Mouse (Mus musculus): ENCODE data around the gene Tepsin.

Tepsin gene

DNA sequence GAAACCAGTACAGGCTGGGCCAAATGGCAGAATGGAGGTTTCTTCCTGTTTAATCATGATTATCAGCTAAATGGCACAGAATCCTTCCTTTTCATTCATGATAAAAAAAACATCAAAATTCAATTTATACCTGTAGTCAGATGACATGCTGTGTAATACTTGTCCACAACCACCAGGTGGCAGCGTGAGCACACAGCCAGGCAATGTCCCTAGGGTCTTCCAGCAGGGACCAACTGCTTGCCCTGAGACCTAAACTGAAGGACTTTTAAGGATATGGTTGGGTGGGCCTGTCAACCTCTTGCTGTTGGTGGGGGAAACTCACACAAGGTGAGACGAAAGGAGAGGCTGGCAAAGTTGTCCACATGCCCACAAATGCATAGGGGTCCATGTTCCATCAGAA lies 12.5 kb upstream of the Tepsin start:
- no peak for DNase-seq (ENCODE audit: low spot score)

GRCm38 (mm10) chr11:120110554-120110953 lies 12.0 kb upstream of the Tepsin start:
- DNase-seq (ENCODE audit: low spot score), result no peak

DNA sequence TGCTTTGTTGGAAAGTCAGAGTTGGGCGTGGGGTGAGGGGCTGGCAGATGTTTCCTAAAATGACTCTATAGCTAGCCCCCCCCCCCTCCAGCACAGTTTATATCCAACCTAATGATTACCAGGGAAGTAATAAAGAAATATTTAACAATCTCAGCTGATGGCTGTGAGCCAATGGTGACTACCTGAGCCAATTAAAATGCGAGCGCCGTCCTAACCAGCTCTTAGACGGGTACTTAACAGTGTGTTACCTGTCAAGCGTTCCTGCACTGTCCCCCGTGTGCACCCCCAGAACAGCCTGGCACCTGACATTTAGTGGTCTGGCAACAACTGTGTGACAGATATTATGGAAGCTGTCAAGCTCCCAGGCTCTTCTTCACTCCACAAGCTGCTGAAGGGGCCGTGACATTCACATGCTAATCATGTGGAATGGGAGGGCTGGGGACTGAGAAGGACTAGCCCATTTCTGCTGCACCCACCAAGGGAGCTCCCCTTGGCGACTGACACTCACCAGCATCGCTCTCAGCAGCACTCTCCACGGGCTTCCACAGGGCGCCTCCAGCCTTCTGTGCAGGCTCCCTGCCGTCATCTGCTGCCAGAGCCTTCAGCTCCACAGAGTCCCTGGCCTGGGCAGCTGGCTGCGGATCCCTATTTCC lies 11.2 kb upstream of the Tepsin start:
- no peak for DNase-seq (ENCODE audit: low spot score)

DNA sequence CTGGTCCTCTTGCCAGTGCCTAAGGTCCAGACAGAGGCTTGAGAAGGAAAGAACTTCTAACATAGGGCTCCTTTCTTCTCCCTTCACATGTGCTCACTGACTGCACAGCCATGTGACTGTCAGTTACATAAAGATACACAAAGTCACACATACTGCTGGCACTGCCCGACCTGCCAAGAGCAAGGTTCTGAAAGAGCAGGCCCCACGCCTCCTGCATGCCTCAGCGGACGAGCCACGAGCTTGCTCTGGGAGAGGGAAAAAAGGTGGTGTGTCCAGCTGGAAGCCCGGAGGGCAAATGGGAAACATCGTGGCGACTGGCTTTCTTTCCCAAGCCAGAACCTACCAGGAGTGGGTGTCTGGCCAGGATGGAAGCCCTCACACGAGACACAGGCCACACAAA lies 9.3 kb upstream of the Tepsin start:
- DNase-seq (ENCODE audit: low spot score), result no peak

DNA sequence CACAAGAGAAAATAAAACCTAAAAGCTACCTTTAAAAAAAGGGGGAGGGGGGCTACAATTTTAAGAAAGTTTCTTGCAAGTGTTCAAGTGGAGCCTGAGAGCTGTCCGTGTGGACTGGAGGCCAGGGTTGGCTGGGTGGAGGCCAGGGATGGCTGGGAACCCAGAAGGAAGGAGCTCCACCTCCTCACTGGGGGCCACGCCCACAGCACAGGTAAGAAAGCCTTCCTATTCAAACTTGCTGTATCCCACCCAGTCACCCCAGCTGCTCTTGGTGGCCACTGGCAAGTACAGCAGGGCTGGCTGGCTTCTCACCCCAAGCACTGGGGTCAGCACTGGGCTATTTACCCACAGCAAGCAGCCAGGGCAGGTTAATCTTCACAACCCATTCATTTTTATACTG lies 8.5 kb upstream of the Tepsin start:
- DNase-seq (ENCODE audit: low spot score), result no peak

GRCm38 (mm10) chr11:120103431-120103997 lies 5.0 kb upstream of the Tepsin start:
- DNase-seq (ENCODE audit: low spot score), result no peak

DNA sequence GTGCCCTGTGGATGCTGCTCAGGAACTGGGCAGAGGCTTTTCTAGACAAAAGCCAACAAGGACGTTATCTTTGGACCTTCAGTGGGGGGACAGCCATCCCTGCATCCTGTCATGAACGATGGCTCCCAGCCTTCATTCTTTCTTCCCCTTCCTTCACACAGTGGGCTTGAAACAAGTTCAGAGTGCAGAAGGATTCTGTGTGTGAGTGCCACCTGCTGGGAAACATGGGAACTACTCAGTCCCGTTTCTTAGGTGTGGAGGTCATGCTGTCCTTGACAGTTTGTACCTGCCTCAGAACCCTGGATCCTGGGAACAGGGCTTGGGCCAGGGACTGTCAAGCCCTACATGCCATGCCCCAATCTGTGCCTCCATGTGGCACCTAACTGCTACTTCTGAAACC lies 2.5 kb upstream of the Tepsin start:
- DNase-seq (ENCODE audit: low spot score), result peak; percentile 48

GRCm38 (mm10) chr11:120092817-120093591 lies 5.5 kb downstream of the Tepsin start:
- no peak for DNase-seq (ENCODE audit: low spot score)

DNA sequence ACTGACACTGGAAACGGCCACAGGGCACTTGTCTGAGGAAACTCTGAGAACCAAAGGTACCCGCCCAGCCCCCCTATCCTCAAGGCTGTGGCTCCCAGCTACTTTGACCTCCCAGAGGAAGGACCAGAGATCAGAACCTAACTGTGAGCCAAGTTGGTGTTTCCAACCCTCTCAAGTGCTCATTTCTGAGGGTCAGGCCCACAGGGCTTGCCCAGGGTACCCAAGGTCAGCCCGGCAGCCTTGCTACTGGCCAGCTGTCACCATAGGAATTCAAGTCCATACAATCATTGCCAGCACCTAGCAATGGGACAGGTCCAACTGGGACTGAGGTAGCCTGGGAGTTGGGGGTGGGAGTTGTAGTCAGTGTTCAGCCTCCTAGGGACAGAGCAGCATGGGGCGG lies 7.9 kb downstream of the Tepsin start:
- no peak for DNase-seq (ENCODE audit: low spot score)

DNA sequence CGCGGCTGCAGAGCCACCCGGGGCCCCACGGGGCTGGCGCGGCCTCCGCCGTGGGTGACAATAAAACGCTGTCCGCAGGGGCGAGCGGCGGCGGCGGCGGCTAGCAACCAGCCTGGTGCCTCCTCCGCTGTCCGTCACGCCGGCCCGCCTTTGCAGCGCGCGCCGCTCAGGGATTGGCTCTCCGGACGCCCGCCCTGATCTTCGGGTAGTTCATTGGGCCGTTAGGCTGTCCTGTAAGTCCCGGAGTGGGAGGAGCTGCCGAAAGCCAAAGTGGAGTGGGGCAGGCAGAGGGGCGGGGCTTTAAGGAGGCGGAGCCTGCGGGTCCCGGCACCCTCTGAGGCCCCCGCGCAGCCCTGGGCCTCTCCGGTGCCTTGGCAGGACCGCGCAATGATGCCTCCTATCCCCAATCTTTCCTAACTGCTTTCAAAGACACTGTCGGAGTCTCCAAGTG lies 11.8 kb downstream of the Tepsin start, which contains the start of gene Cep131:
Gene Cep131 (minus strand): TSS at position 126 of the 451 bp plus-strand sequence.
- peak; percentile 97 for DNase-seq (ENCODE audit: low spot score)

- DNase-seq (ENCODE audit: low spot score), result no peak
Observed at GRCm38 (mm10) chr11:120085891-120086627, 12.5 kb downstream of the Tepsin start.

DNA sequence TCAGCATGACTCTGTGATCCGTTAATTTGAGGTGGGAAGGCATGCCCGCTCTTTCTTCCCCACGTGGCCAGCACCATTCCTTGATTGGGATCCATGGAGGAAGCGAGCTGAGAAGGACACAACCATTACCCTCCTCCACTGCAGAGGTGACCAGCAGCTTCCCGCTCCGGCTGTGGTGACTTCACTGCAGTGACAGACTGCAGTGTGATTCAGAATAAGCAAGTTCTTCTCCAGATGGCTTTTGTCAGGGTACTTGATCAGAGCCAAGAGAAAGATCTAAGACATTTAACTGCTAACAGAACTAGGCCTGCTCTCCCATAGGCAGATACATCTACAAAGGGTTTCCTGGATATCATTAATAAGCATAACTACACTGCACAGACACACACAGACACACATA lies 18.2 kb downstream of the Tepsin start:
- DNase-seq (ENCODE audit: low spot score), result no peak

- DNase-seq (ENCODE audit: low spot score), result no peak
Observed at GRCm38 (mm10) chr11:120076191-120076590, 22.3 kb downstream of the Tepsin start.

- no peak for DNase-seq (ENCODE audit: low spot score)
Observed at GRCm38 (mm10) chr11:120072986-120073647, 25.4 kb downstream of the Tepsin start.

- DNase-seq (ENCODE audit: low spot score), result no peak
Observed at GRCm38 (mm10) chr11:120071731-120072320, 26.7 kb downstream of the Tepsin start.

DNA sequence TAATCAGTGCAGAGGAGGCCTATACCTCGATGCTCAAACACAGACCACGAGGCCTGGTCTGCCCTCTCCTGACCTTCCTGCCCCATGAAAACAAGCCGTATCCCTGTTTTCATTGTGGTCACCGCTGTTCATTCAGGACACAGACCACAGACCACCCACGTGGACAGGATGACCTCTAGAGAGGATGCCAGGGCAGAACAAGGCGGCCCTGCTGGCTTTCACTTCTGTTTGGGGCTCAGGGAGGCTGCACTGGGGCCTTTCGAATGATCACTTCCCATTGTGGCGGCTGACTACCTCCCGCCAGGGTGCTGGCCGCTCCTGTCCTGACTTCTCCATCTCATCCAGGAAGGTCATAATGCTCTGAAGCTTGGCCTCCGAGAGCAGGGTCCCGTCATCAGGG lies 27.5 kb downstream of the Tepsin start:
- no peak for DNase-seq (ENCODE audit: low spot score)

DNA sequence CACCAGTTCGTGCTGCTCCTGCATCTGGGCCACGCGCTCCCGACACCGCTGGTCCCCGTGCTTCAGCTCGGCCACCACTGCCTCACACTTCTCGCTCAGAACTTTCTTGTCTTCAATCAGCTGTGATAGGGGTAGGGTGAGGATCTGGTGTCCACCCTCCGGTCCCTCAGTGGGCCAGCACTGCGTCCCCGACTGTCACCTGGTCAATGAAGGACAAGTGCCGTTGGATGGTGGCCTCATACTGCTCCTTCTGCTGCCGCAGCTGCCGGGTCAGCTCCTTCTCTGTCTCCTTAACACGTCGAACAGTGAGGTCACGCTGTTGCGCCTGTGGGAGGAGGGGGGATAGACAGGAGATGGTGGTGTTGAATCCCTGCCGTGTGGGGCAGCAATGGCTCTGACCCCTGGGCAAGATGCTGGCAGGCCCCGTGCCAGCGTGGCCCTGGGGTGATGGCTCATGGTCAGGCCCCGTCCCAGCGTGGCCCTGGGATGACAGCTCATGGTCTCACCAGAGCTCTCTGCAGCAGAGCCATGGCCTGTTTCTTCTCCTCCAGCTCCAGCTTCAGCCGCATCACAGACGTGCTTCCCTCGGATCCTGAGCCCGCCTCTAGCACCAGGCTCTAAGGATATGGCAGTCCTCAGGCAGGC lies 28.1 kb downstream of the Tepsin start:
- no peak for DNase-seq (ENCODE audit: low spot score)

DNA sequence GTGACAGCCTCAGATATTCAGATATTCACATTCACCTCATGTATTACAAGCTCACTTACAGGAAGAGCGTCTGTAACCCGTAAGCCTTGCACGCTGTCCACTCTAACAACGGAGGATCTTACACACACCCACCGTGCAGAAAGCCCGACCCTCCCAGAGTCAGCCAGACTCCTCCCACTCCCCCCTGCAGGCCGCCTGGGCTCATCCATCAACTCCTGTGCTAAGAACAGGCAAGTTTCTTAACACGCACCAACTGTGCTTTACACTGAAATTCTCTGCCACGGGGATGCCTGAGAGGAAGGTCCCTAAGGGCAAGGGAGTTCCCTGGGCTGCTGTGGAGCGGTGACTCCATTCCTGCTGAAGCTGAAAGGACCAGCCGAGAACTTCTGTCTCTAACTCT lies 29.3 kb downstream of the Tepsin start:
- no peak for DNase-seq (ENCODE audit: low spot score)

DNA sequence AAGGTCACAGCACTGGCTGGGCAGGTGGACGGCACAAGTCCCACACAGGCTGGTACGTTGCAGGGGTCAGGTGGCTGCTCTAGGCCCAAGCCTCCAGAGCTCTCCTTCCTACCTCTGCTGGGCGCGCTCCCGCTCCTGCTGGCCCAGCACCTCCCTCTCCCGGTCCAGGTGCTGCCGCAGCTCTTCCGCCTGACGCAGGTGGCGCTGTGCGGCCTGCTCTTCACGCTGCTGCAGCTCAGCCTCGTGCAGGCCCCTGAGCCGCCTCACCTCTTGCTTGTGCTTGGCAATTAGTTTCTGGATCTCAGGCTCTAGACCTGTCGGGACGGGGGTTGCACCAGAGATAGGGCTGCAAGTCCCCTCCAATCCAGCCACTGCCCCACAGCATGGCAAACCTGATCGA lies 30.7 kb downstream of the Tepsin start:
- no peak for DNase-seq (ENCODE audit: low spot score)

DNA sequence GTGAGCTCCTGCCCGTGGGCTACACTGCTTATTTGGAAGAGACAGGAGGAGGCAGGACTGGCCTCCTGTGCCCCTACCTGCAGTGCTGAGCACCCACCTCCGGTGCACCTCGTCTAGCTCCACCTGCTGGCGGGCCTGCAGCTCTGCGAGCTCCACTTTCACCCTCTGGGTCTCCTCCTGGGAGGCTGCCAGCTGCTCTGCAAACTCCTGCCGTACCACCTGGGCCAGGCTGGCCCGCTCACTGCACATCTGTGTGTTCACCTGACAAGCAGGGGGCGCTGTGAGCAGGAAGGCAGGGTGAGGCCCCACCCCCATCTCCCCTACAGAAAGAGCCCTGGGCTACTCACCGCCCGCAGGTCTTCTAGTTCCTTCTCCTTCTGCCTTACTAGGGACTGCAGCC lies 33.2 kb downstream of the Tepsin start:
- no peak for DNase-seq (ENCODE audit: low spot score)

DNA sequence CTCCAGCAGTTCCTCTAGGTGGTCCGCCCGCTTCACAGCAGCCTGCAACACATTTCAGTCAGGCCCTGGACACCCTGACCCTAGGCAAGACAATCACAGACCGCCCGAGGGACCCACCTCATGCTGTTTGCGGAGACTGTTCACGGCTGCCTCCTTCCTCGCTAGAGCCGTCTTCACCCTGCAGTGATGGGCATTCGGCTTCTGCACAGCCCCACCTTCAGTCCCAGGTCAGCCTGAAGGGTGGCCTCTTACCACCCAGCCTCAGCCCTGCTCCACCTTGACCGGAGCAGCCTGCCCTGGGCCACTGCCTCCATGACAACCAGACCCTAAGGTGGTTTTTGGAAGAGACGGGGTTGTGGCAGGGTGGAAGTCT lies 33.9 kb downstream of the Tepsin start:
- no peak for DNase-seq (ENCODE audit: low spot score)

Data from left cerebral cortex, adult 11 months (tissue).